In genomic region chr2:164038407-164039028, GRCm38 (mm10) we compare ENCODE assay signal across 20 mouse cellular contexts. TPM values are rescaled to one million over a fixed set of nuclear protein-coding genes. Genes with fewer than 3 reads are reported as not detected.
DNase-seq lines count a peak whose midpoint lies in the region; ATAC-seq and TF ChIP-seq lines count a peak whose summit lies in the region.
"Had no signal": no experiment of that assay in that cellular context is flagged by ENCODE, and none has a peak within 500 bp of the region (broad histone marks: within the 10 kb centered on the region; RNA-seq: fewer than 3 reads in every experiment).

No protein-coding gene starts in this region.

- H3K9me3 ChIP-seq in hindbrain, embryonic 11.5 days (ENCODE audit: control insufficient read depth, low read length) = no peaks in the 10 kb centered on the region
- no peaks in the 10 kb centered on the region for H3K9me3 ChIP-seq in hindbrain, embryonic 12.5 days (replicated peaks)
- H3K9me3 ChIP-seq in megakaryocyte, embryonic 14.5 days = peaks cover 3% of the 10 kb centered on the region; the same call in 1 of the 2 replicates
- H3K9me3 ChIP-seq in embryonic facial prominence, embryonic 13.5 days = no peaks in the 10 kb centered on the region
- H3K9me3 ChIP-seq: embryonic facial prominence, embryonic 15.5 days; intestine, embryonic 15.5 days; limb, embryonic 10.5 days had no signal

- no peaks in the 10 kb centered on the region for H3K4me1 ChIP-seq in hindbrain, embryonic 11.5 days (replicated peaks; ENCODE audit: control insufficient read depth, insufficient read depth, low read length)
- no peaks in the 10 kb centered on the region for H3K4me1 ChIP-seq in hindbrain, embryonic 12.5 days
- peaks cover 27% of the 10 kb centered on the region for H3K4me1 ChIP-seq in megakaryocyte, embryonic 14.5 days
- peaks cover 6% of the 10 kb centered on the region; the same call in 1 of the 2 replicates for H3K4me1 ChIP-seq in embryonic facial prominence, embryonic 13.5 days

- TF ChIP-seq POLR2A in myocyte (IDR thresholded peaks at IDR 0.05; ENCODE audit: insufficient read length, low read depth) = no peak

- no peaks in the 10 kb centered on the region for H3K36me3 ChIP-seq in hindbrain, embryonic 11.5 days (ENCODE audit: control insufficient read depth, insufficient read depth, low read length)
- H3K36me3 ChIP-seq in hindbrain, embryonic 12.5 days = no peaks in the 10 kb centered on the region
- H3K36me3 ChIP-seq in megakaryocyte, embryonic 14.5 days (replicated peaks; ENCODE audit: low read length) = no peaks in the 10 kb centered on the region
- H3K36me3 ChIP-seq in embryonic facial prominence, embryonic 13.5 days = no peaks in the 10 kb centered on the region
- no peaks in the 10 kb centered on the region for H3K36me3 ChIP-seq in myocyte (ENCODE audit: control insufficient read depth, insufficient read depth)
- H3K36me3 ChIP-seq: embryonic facial prominence, embryonic 15.5 days; intestine, embryonic 15.5 days; limb, embryonic 10.5 days had no signal

- DNase-seq in hindbrain, embryonic 11.5 days (ENCODE audit: low spot score) = no peak
- DNase-seq in right cerebral cortex, adult 2 months (ENCODE audit: low spot score in 2 of 2) = no peak
- DNase-seq: adrenal gland, adult 2 months; cerebellum, adult 11 months; cerebellum, postnatal 25 days; heart, adult 18-20 months; heart, postnatal 14 days; lung, adult 2 months; right cerebral cortex, postnatal 14 days had no signal

- 100% methylated on average over 1 of the region's 1 CpGs for WGBS in hindbrain, embryonic 11.5 days
- WGBS in hindbrain, embryonic 12.5 days = 85% methylated on average over 1 of the region's 1 CpGs
- WGBS in embryonic facial prominence, embryonic 13.5 days = 80% methylated on average over 1 of the region's 1 CpGs

- no peak overlapping the region for H3K27ac ChIP-seq in hindbrain, embryonic 11.5 days (ENCODE audit: low read depth, low read length)
- no peak overlapping the region for H3K27ac ChIP-seq in hindbrain, embryonic 12.5 days
- H3K27ac ChIP-seq in embryonic facial prominence, embryonic 13.5 days = no peak overlapping the region
- H3K27ac ChIP-seq: embryonic facial prominence, embryonic 15.5 days; intestine, embryonic 15.5 days; limb, embryonic 10.5 days; macrophage had no signal

- 0 out of 2 replicates have a peak, but pooled peaks have one; percentile 33 for ATAC-seq in hindbrain, embryonic 11.5 days (ENCODE audit: low FRiP score)
- ATAC-seq in hindbrain, embryonic 12.5 days (ENCODE audit: low FRiP score) = no peak
- no peak for ATAC-seq in megakaryocyte, adult 5-6 weeks (ENCODE audit: poor library complexity, severe bottlenecking)
- ATAC-seq in embryonic facial prominence, embryonic 13.5 days (ENCODE audit: insufficient number of reproducible peaks, insufficient read depth, low FRiP score, low TSS enrichment, low read depth) = peak; percentile 54; the same call in 1 of the 2 replicates
- ATAC-seq: forebrain, embryonic 16.5 days; intestine, embryonic 15.5 days had no signal

- no peaks in the 10 kb centered on the region for H3K27me3 ChIP-seq in hindbrain, embryonic 11.5 days (ENCODE audit: control insufficient read depth, insufficient read depth, low read length)
- H3K27me3 ChIP-seq in hindbrain, embryonic 12.5 days = no peaks in the 10 kb centered on the region
- H3K27me3 ChIP-seq in megakaryocyte, embryonic 14.5 days (replicated peaks) = peaks cover 15% of the 10 kb centered on the region
- no peaks in the 10 kb centered on the region for H3K27me3 ChIP-seq in embryonic facial prominence, embryonic 13.5 days
- no peaks in the 10 kb centered on the region for H3K27me3 ChIP-seq in myocyte (ENCODE audit: control insufficient read depth, insufficient read depth, insufficient read length)
- H3K27me3 ChIP-seq: embryonic facial prominence, embryonic 15.5 days; intestine, embryonic 15.5 days had no signal

- no peaks in the 10 kb centered on the region for H3K79me2 ChIP-seq in myocyte (ENCODE audit: control insufficient read depth, insufficient read depth)

- H3K4me3 ChIP-seq in hindbrain, embryonic 11.5 days (ENCODE audit: low read depth, low read length) = no peak overlapping the region
- H3K4me3 ChIP-seq in hindbrain, embryonic 12.5 days = no peak overlapping the region
- peak overlapping the region; percentile 76 for H3K4me3 ChIP-seq in megakaryocyte, embryonic 14.5 days (replicated peaks)
- H3K4me3 ChIP-seq in embryonic facial prominence, embryonic 13.5 days = no peak overlapping the region
- H3K4me3 ChIP-seq in myocyte = no peak overlapping the region
- H3K4me3 ChIP-seq: embryonic facial prominence, embryonic 15.5 days; intestine, embryonic 15.5 days; limb, embryonic 10.5 days had no signal

- no peak overlapping the region for H3K9ac ChIP-seq in hindbrain, embryonic 11.5 days (ENCODE audit: low read depth, low read length)
- H3K9ac ChIP-seq in hindbrain, embryonic 12.5 days = no peak overlapping the region
- no peak overlapping the region for H3K9ac ChIP-seq in embryonic facial prominence, embryonic 13.5 days
- H3K9ac ChIP-seq: embryonic facial prominence, embryonic 15.5 days; intestine, embryonic 15.5 days had no signal

- no peak overlapping the region for H3ac ChIP-seq in myocyte (ENCODE audit: control insufficient read depth, insufficient read length)

- no peak overlapping the region for H3K4me2 ChIP-seq in hindbrain, embryonic 11.5 days (replicated peaks; ENCODE audit: low read depth, low read length)
- no peak overlapping the region for H3K4me2 ChIP-seq in hindbrain, embryonic 12.5 days (replicated peaks)
- H3K4me2 ChIP-seq in embryonic facial prominence, embryonic 13.5 days = no peak overlapping the region
- H3K4me2 ChIP-seq in myocyte (ENCODE audit: low read depth) = no peak overlapping the region
- H3K4me2 ChIP-seq: embryonic facial prominence, embryonic 15.5 days; intestine, embryonic 15.5 days had no signal

TF ChIP-seq in myocyte, 11 proteins besides CTCF, POLR2A, EP300 and RAD21:
- TF ChIP-seq REST (IDR thresholded peaks at IDR 0.05; ENCODE audit: insufficient read depth, insufficient read length) (peak; percentile 3), SRF (IDR thresholded peaks at IDR 0.05; ENCODE audit: control insufficient read depth, insufficient read length, low read depth) (no peak), MYOG (IDR thresholded peaks at IDR 0.05; ENCODE audit: control insufficient read depth in 1 of 3, insufficient read depth in 1 of 3, insufficient read length in 2 of 3, low read depth in 2 of 3) (peak in 1 of 3 experiments; percentile 4)

RNA-seq across cellular contexts. Expression of gene Pabpc1l, which starts 13.3 kb away (rescaled TPM):
- 0.62 and 1.2 TPM in 2 replicates for polyA plus RNA-seq in hindbrain, embryonic 11.5 days (2014; fragmentation: Nextera tagmentation; extraction: Ambion mirVana)
- polyA plus RNA-seq in hindbrain, embryonic 12.5 days (2016; fragmentation: Nextera tagmentation; extraction: Ambion mirVana) = 2.3 and 2.9 TPM in 2 replicates
- polyA plus RNA-seq in megakaryocyte, embryonic 14.5 days (2012; ENCODE audit: insufficient read depth, low replicate concordance) = not detected in 2 replicates
- total RNA-seq in megakaryocyte, adult 5-6 weeks (2015) = 12.9 and 19.1 TPM in 2 replicates
- 2.5 and 4.8 TPM in 2 replicates for total RNA-seq in megakaryocyte, adult 5-6 weeks (2017)
- 1.6 and 2.8 TPM in 2 replicates for polyA plus RNA-seq in embryonic facial prominence, embryonic 13.5 days (2015; fragmentation: Nextera tagmentation; extraction: Ambion mirVana)
- polyA plus RNA-seq in myocyte (2012; fragmentation: generic; extraction: Trizol) = 1.5 TPM
- total RNA-seq: ES-E14 had no signal
- polyA plus RNA-seq: macrophage had no signal

RNA-seq across cellular contexts. Expression of gene Stk4, which starts 31.6 kb away (rescaled TPM):
- polyA plus RNA-seq in hindbrain, embryonic 11.5 days (2014; fragmentation: Nextera tagmentation; extraction: Ambion mirVana) = 32.7 and 41.1 TPM in 2 replicates
- polyA plus RNA-seq in hindbrain, embryonic 12.5 days (2016; fragmentation: Nextera tagmentation; extraction: Ambion mirVana) = 32.0 and 34.5 TPM in 2 replicates
- 3.1 and 31.1 TPM in 2 replicates for polyA plus RNA-seq in megakaryocyte, embryonic 14.5 days (2012; ENCODE audit: insufficient read depth, low replicate concordance)
- total RNA-seq in megakaryocyte, adult 5-6 weeks (2015) = 227 and 248 TPM in 2 replicates
- total RNA-seq in megakaryocyte, adult 5-6 weeks (2017) = 185 and 193 TPM in 2 replicates
- polyA plus RNA-seq in embryonic facial prominence, embryonic 13.5 days (2015; fragmentation: Nextera tagmentation; extraction: Ambion mirVana) = 19.0 and 19.8 TPM in 2 replicates
- polyA plus RNA-seq in myocyte (2012; fragmentation: generic; extraction: Trizol) = 9.8 TPM

RNA-seq across cellular contexts. Expression of gene Tomm34, which starts 32.5 kb away (rescaled TPM):
- polyA plus RNA-seq in hindbrain, embryonic 11.5 days (2014; fragmentation: Nextera tagmentation; extraction: Ambion mirVana) = 50.0 and 54.6 TPM in 2 replicates
- 47.0 and 47.8 TPM in 2 replicates for polyA plus RNA-seq in hindbrain, embryonic 12.5 days (2016; fragmentation: Nextera tagmentation; extraction: Ambion mirVana)
- 17.4 and 20.5 TPM in 2 replicates for polyA plus RNA-seq in megakaryocyte, embryonic 14.5 days (2012; ENCODE audit: insufficient read depth, low replicate concordance)
- 45.3 and 49.1 TPM in 2 replicates for total RNA-seq in megakaryocyte, adult 5-6 weeks (2015)
- total RNA-seq in megakaryocyte, adult 5-6 weeks (2017) = 48.3 and 49.8 TPM in 2 replicates
- polyA plus RNA-seq in embryonic facial prominence, embryonic 13.5 days (2015; fragmentation: Nextera tagmentation; extraction: Ambion mirVana) = 59.1 and 59.3 TPM in 2 replicates
- polyA plus RNA-seq in myocyte (2012; fragmentation: generic; extraction: Trizol) = 24.1 TPM

RNA-seq across cellular contexts. Expression of gene Ywhab, which starts 43.8 kb away (rescaled TPM):
- 327 and 328 TPM in 2 replicates for polyA plus RNA-seq in hindbrain, embryonic 11.5 days (2014; fragmentation: Nextera tagmentation; extraction: Ambion mirVana)
- polyA plus RNA-seq in hindbrain, embryonic 12.5 days (2016; fragmentation: Nextera tagmentation; extraction: Ambion mirVana) = 355 and 373 TPM in 2 replicates
- 18.6 and 40.5 TPM in 2 replicates for polyA plus RNA-seq in megakaryocyte, embryonic 14.5 days (2012; ENCODE audit: insufficient read depth, low replicate concordance)
- total RNA-seq in megakaryocyte, adult 5-6 weeks (2015) = 176 and 197 TPM in 2 replicates
- total RNA-seq in megakaryocyte, adult 5-6 weeks (2017) = 73.5 and 93.5 TPM in 2 replicates
- 311 and 329 TPM in 2 replicates for polyA plus RNA-seq in embryonic facial prominence, embryonic 13.5 days (2015; fragmentation: Nextera tagmentation; extraction: Ambion mirVana)
- 118 TPM for polyA plus RNA-seq in myocyte (2012; fragmentation: generic; extraction: Trizol)

Comparison
In these comparisons a context has a peak if more than half of its experiments do, and no peak if none do; other contexts are left out.
1. ATAC-seq: peak in hindbrain, embryonic 11.5 days (single experiment) and embryonic facial prominence, embryonic 13.5 days (single experiment); none in hindbrain, embryonic 12.5 days (single experiment) and megakaryocyte, adult 5-6 weeks (single experiment).